Mouse (Mus musculus) neural tube, embryonic 14.5 days (tissue): Measurements from ENCODE around the gene Aox2. TPM values are rescaled to one million over a fixed set of nuclear protein-coding genes. Genes with fewer than 3 reads are reported as not detected.

Source experiments
- ATAC-seq: fragments of 200-750 bp; cut with Nextera tagmentation; 2 replicates; pipeline ENCODE4 v1.8.0; 2017; ENCODE audit warnings: low read depth, mild to moderate bottlenecking, moderate TSS enrichment, moderate library complexity
- H3K27ac ChIP-seq: fragments of 300-500 bp; sonication (generic); 2 replicates; pipeline ENCODE4 v1.5.1; 2014; ENCODE audit warnings: low read depth, mild to moderate bottlenecking, control low read depth, low read length, moderate library complexity, mixed read lengths
- H3K27me3 ChIP-seq: fragments of 300-500 bp; sonication (generic); 2 replicates; pipeline ENCODE4 v1.6.1; 2014; ENCODE audit warnings: low read length; ENCODE audit not compliant: control insufficient read depth, insufficient read depth
- H3K36me3 ChIP-seq: fragments of 300-500 bp; sonication (generic); 2 replicates; pipeline ENCODE4 v1.6.1; 2014; ENCODE audit warnings: low read length, mixed read lengths; ENCODE audit not compliant: control insufficient read depth, insufficient read depth
- H3K4me1 ChIP-seq: fragments of 300-500 bp; sonication (generic); 2 replicates; pipeline ENCODE4 v1.6.1; 2014; ENCODE audit warnings: low read length; ENCODE audit not compliant: control insufficient read depth, insufficient read depth
- H3K4me2 ChIP-seq: fragments of 300-500 bp; sonication (generic); 2 replicates; pipeline ENCODE4 v1.6.1; 2014; ENCODE audit warnings: mild to moderate bottlenecking, low read depth, low read length, control low read depth
- H3K4me3 ChIP-seq: fragments of 300-500 bp; sonication (generic); 2 replicates; pipeline ENCODE4 v1.5.1; 2014; ENCODE audit warnings: low read depth, low read length, control low read depth, mixed read lengths
- H3K9ac ChIP-seq: fragments of 300-500 bp; sonication (generic); replicated peaks from 2 replicates; pipeline ENCODE4 v1.6.1; 2014; ENCODE audit warnings: low read depth, mild to moderate bottlenecking, control low read depth, low read length, mixed read lengths
- H3K9me3 ChIP-seq: fragments of 300-500 bp; sonication (generic); 2 replicates; pipeline ENCODE4 v1.6.1; 2016; ENCODE audit warnings: low read length; ENCODE audit not compliant: control insufficient read depth
- WGBS: fragments of 180-500 bp; shearing (Covaris S2); extraction: QIAGEN DNeasy Blood & Tissue Kit; methylation state at CpG from one replicate; pipeline ENCODE4 v1.1.7; 2014; 5-methylcytosine and 5-hydroxymethylcytosine counted together
- polyA plus RNA-seq: library from polyadenylated mRNA; unstranded; fragments of >200 nt; fragmentation: Nextera tagmentation; extraction: Ambion mirVana; gene quantifications from 2 replicates; pipeline ENCODE4 v1.2.1, GENCODE M21; 2014

The Aox2 gene
- polyA plus RNA-seq, result not detected in 2 replicates

GRCm38 (mm10) chr1:58278026-58278425 is at the start of gene Aox2:
Gene Aox2, plus strand, starts transcription at chr1:58278326.
- no peak within 1 kb of the TSS for H3K27ac ChIP-seq
- no peaks in the 10 kb centered on the region for H3K27me3 ChIP-seq
- no peak within 1 kb of the TSS for H3K4me3 ChIP-seq
- no peaks in the 10 kb centered on the region for H3K9me3 ChIP-seq
- H3K9ac ChIP-seq, result no peak within 1 kb of the TSS
- H3K36me3 ChIP-seq, result no peaks in the 10 kb centered on the region
- WGBS, result 80% methylated on average over 5 of the region's 5 CpGs
- H3K4me1 ChIP-seq, result no peaks in the 10 kb centered on the region
- no peak for ATAC-seq
- H3K4me2 ChIP-seq, result no peak within 1 kb of the TSS

GRCm38 (mm10) chr1:58228916-58229315 is 49.2 kb upstream of the Aox2 start:
- H3K4me2 ChIP-seq, result no peak overlapping the region
- H3K27ac ChIP-seq, result no peak overlapping the region
- H3K36me3 ChIP-seq, result no peaks in the 10 kb centered on the region
- H3K27me3 ChIP-seq, result no peaks in the 10 kb centered on the region
- no peak for ATAC-seq
- no peak overlapping the region for H3K9ac ChIP-seq
- no peaks in the 10 kb centered on the region for H3K9me3 ChIP-seq
- no peak overlapping the region for H3K4me3 ChIP-seq
- no peaks in the 10 kb centered on the region for H3K4me1 ChIP-seq

GRCm38 (mm10) chr1:58229774-58230173 is 48.4 kb upstream of the Aox2 start:
- H3K4me1 ChIP-seq, result no peaks in the 10 kb centered on the region
- H3K4me2 ChIP-seq, result no peak overlapping the region
- no peaks in the 10 kb centered on the region for H3K36me3 ChIP-seq
- no peaks in the 10 kb centered on the region for H3K27me3 ChIP-seq
- WGBS, result 96% methylated on average over 4 of the region's 4 CpGs
- no peak overlapping the region for H3K27ac ChIP-seq
- H3K9me3 ChIP-seq, result no peaks in the 10 kb centered on the region
- H3K9ac ChIP-seq, result no peak overlapping the region
- no peak for ATAC-seq
- H3K4me3 ChIP-seq, result no peak overlapping the region

- Histone ChIP-seq H3K4me1 (no peaks in the 10 kb centered on the region), H3K4me2 (no peak overlapping the region), H3K9me3 (no peaks in the 10 kb centered on the region), H3K27me3 (no peaks in the 10 kb centered on the region), H3K9ac (no peak overlapping the region), H3K4me3 (no peak overlapping the region), H3K27ac (no peak overlapping the region), H3K36me3 (no peaks in the 10 kb centered on the region)
- ATAC-seq, result no peak
- WGBS, result 60% methylated on average over 5 of the region's 5 CpGs
These were observed 47.6 kb upstream of the Aox2 start for GRCm38 (mm10) chr1:58230542-58230941.

- ATAC-seq, result no peak
- WGBS, result 57% methylated on average over 5 of the region's 5 CpGs
- Histone ChIP-seq H3K36me3 (no peaks in the 10 kb centered on the region), H3K9me3 (no peaks in the 10 kb centered on the region), H3K27me3 (no peaks in the 10 kb centered on the region), H3K4me1 (no peaks in the 10 kb centered on the region), H3K4me2 (no peak overlapping the region), H3K9ac (no peak overlapping the region), H3K4me3 (no peak overlapping the region), H3K27ac (no peak overlapping the region)
These were observed 42.7 kb upstream of the Aox2 start for GRCm38 (mm10) chr1:58235405-58235804.

GRCm38 (mm10) chr1:58237527-58238299 is 40.4 kb upstream of the Aox2 start:
- WGBS, result 79% methylated on average over 4 of the region's 4 CpGs
- Histone ChIP-seq H3K4me3 (no peak overlapping the region), H3K9me3 (no peaks in the 10 kb centered on the region), H3K4me1 (no peaks in the 10 kb centered on the region), H3K9ac (no peak overlapping the region), H3K36me3 (no peaks in the 10 kb centered on the region), H3K4me2 (no peak overlapping the region), H3K27ac (no peak overlapping the region), H3K27me3 (no peaks in the 10 kb centered on the region)
- no peak for ATAC-seq

GRCm38 (mm10) chr1:58238440-58238839 is 39.7 kb upstream of the Aox2 start:
- no peaks in the 10 kb centered on the region for H3K9me3 ChIP-seq
- H3K9ac ChIP-seq, result no peak overlapping the region
- H3K36me3 ChIP-seq, result no peaks in the 10 kb centered on the region
- H3K4me3 ChIP-seq, result no peak overlapping the region
- H3K27ac ChIP-seq, result no peak overlapping the region
- no peak overlapping the region for H3K4me2 ChIP-seq
- H3K27me3 ChIP-seq, result no peaks in the 10 kb centered on the region
- H3K4me1 ChIP-seq, result no peaks in the 10 kb centered on the region
- whole genome bisulfite sequencing, result 95% methylated on average over 5 of the region's 5 CpGs
- ATAC-seq, result no peak

- Histone ChIP-seq H3K27me3 (no peaks in the 10 kb centered on the region), H3K36me3 (no peaks in the 10 kb centered on the region), H3K4me3 (no peak overlapping the region), H3K4me1 (no peaks in the 10 kb centered on the region), H3K27ac (no peak overlapping the region), H3K9ac (no peak overlapping the region), H3K4me2 (no peak overlapping the region), H3K9me3 (no peaks in the 10 kb centered on the region)
- ATAC-seq, result no peak
- 96% methylated on average over 9 of the region's 9 CpGs for WGBS
These were observed 39.2 kb upstream of the Aox2 start for GRCm38 (mm10) chr1:58238961-58239360.

- no peak overlapping the region for H3K9ac ChIP-seq
- no peak overlapping the region for H3K27ac ChIP-seq
- WGBS, result 81% methylated on average over 6 of the region's 6 CpGs
- no peaks in the 10 kb centered on the region for H3K4me1 ChIP-seq
- no peak for ATAC-seq
- no peaks in the 10 kb centered on the region for H3K27me3 ChIP-seq
- no peak overlapping the region for H3K4me3 ChIP-seq
- H3K9me3 ChIP-seq, result no peaks in the 10 kb centered on the region
- no peaks in the 10 kb centered on the region for H3K36me3 ChIP-seq
- no peak overlapping the region for H3K4me2 ChIP-seq
These were observed 37.8 kb upstream of the Aox2 start for GRCm38 (mm10) chr1:58240347-58240746.
